Mouse (Mus musculus) heart, embryonic 15.5 days (tissue): ENCODE data around the gene Impg2. TPM values are rescaled to one million over a fixed set of nuclear protein-coding genes. Genes with fewer than 3 reads are reported as not detected.

Source experiments
- ATAC-seq: fragments of 200-750 bp; cut with Nextera tagmentation; replicated peaks from 2 replicates; pipeline ENCODE4 v1.8.0; 2017; ENCODE audit warnings: low read depth, moderate TSS enrichment; ENCODE audit not compliant: insufficient number of reproducible peaks, insufficient read depth, low FRiP score
- H3K27ac ChIP-seq: fragments of 300-500 bp; sonication (generic); 2 replicates; pipeline ENCODE4 v1.5.1; 2015; ENCODE audit warnings: mild to moderate bottlenecking, inconsistent platforms
- H3K27me3 ChIP-seq: fragments of 300-500 bp; sonication (generic); 2 replicates; pipeline ENCODE4 v1.6.1; 2015; ENCODE audit warnings: inconsistent platforms
- H3K36me3 ChIP-seq: fragments of 300-500 bp; sonication (generic); 2 replicates; pipeline ENCODE4 v1.6.1; 2015; ENCODE audit warnings: mild to moderate bottlenecking, inconsistent platforms
- H3K4me1 ChIP-seq: fragments of 300-500 bp; sonication (generic); replicated peaks from 2 replicates; pipeline ENCODE4 v1.6.1; 2015; ENCODE audit warnings: inconsistent platforms
- H3K4me2 ChIP-seq: fragments of 300-500 bp; sonication (generic); 2 replicates; pipeline ENCODE4 v1.6.1; 2015; ENCODE audit warnings: inconsistent platforms, mild to moderate bottlenecking, moderate library complexity
- H3K4me3 ChIP-seq: fragments of 300-500 bp; sonication (generic); 2 replicates; pipeline ENCODE4 v1.5.1; 2015; ENCODE audit warnings: mild to moderate bottlenecking, inconsistent platforms
- H3K9ac ChIP-seq: fragments of 300-500 bp; sonication (generic); 2 replicates; pipeline ENCODE4 v1.6.1; 2015; ENCODE audit warnings: mild to moderate bottlenecking, inconsistent platforms
- H3K9me3 ChIP-seq: fragments of 300-500 bp; sonication (generic); replicated peaks from 2 replicates; pipeline ENCODE4 v1.6.1; 2016; ENCODE audit warnings: inconsistent platforms
- WGBS: fragments of 180-500 bp; shearing (Covaris S2); methylation state at CpG from one replicate; pipeline ENCODE4 v1.1.7; 2015; ENCODE audit warnings: mixed read lengths; 5-methylcytosine and 5-hydroxymethylcytosine counted together
- polyA plus RNA-seq: library from polyadenylated mRNA; unstranded; fragments of >200 nt; fragmentation: Nextera tagmentation; extraction: Ambion mirVana; gene quantifications from 2 replicates; pipeline ENCODE4 v1.2.1, GENCODE M21; 2015

Gene Impg2
- polyA plus RNA-seq: 0.08 and 0.20 TPM in 2 replicates

DNA sequence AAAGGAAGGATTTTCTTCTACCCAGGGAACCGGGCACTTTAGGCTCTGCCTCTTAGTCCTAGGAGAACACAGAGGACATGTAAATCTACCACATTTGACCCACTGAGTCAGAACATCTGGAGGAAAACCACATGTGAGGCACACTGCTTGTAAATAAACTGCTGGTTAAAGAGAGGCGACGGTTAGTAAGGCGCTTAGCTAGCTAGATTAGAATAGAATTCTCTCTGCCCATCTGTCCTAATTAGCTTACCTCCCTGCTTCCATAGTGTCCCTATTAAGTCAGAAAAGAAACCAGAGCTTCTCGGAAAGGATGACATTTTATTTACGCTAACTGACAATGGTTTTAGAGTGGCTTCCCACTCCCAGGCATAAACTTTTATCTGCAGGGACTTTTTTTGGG lies at the start of gene Impg2:
TSS of gene Impg2 (plus strand) at position 263 of the 400 bp plus-strand sequence.
- H3K36me3 ChIP-seq: no peaks in the 10 kb centered on the region
- no peak within 1 kb of the TSS for H3K4me2 ChIP-seq
- H3K27me3 ChIP-seq: no peaks in the 10 kb centered on the region
- WGBS: 65% methylated on average over 6 of the region's 6 CpGs
- no peak within 1 kb of the TSS for H3K9ac ChIP-seq
- H3K4me3 ChIP-seq: no peak within 1 kb of the TSS
- H3K9me3 ChIP-seq: no peaks in the 10 kb centered on the region
- H3K27ac ChIP-seq: no peak within 1 kb of the TSS
- ATAC-seq: no peak
- H3K4me1 ChIP-seq: no peaks in the 10 kb centered on the region

DNA sequence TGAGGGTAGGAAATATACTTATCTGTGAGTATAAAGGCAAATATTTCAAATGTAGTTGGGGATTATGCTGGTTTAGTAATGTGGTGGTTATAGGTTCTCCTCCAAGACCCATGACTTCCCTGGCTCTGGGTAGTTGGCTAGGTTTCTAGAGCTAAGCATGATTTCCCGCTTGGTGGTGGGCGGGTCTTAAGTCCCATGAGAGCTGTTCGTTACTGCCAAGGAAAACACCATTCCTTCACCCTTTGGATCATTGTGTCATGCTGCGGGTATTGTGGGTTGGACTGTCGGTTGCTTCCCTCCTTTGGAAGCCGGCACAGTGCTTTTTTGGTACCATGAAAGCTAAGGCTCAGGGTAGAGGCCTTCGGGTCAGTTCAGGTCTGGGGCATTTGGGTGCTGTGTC lies 40.6 kb upstream of the Impg2 start:
- Histone ChIP-seq H3K9me3 (no peaks in the 10 kb centered on the region), H3K4me2 (no peak overlapping the region), H3K27ac (no peak overlapping the region), H3K27me3 (no peaks in the 10 kb centered on the region), H3K4me3 (no peak overlapping the region), H3K4me1 (no peaks in the 10 kb centered on the region), H3K9ac (no peak overlapping the region), H3K36me3 (peaks cover 3% of the 10 kb centered on the region; the same call in 1 of the 2 replicates)
- WGBS: 79% methylated on average over 7 of the region's 7 CpGs
- no peak for ATAC-seq

DNA sequence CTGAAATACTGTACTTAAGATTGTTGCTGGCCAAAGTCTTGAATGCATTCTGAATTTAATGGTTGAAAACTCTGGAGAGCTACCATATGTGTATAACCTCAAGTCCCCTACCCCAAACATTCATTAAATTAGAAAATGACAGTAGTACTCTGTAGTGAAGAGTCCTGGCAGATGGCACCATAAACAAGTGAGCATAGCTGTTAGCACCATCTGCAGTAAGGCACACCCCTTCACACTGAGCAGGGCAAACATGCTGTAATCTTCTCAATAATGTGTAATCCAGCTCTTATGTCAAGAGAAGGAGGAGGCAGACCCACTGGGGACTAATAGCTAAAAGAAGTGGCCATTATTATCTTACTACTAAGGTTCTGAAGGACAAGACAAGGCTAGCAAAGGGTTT lies 33.9 kb upstream of the Impg2 start:
- ATAC-seq: no peak
- Histone ChIP-seq H3K36me3 (peaks cover 25% of the 10 kb centered on the region), H3K9ac (no peak overlapping the region), H3K4me3 (no peak overlapping the region), H3K27me3 (no peaks in the 10 kb centered on the region), H3K9me3 (no peaks in the 10 kb centered on the region), H3K4me1 (no peaks in the 10 kb centered on the region), H3K27ac (no peak overlapping the region), H3K4me2 (no peak overlapping the region)

DNA sequence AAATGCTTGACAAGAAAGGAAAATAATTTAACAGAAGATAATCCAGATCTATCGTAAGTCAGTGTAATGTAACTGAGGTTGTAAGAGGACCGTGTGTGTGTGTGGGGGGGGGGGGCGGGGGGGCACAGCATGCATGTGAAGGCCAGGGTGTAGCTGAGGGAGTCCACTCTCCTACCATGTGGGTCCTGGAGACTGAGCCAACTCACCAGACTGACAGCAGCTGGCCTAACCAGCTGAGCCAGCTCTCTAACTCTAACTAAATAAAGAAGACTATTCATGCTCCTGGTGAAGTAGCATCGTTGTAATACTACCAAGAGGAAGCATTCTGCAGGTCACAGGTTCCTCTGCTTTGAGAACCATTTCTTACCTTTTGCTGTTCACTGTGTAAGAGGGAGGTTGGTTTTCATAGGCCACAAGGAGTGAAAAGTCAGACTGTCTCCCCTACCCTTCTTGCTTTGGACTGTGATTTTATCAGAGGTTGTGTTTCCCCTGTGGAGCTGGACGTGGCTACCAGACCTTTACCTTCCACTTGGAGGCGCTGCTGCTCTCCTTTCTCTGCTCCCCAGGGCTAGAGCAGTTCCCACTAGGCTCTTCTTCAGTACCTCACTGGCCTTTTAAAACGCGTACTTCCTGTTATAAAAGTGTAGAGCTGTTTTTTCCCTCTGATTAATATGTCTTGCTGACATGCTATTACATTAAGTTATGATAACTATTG lies 28.1 kb upstream of the Impg2 start:
- no peak overlapping the region for H3K4me3 ChIP-seq
- WGBS: 68% methylated on average over 8 of the region's 8 CpGs

DNA sequence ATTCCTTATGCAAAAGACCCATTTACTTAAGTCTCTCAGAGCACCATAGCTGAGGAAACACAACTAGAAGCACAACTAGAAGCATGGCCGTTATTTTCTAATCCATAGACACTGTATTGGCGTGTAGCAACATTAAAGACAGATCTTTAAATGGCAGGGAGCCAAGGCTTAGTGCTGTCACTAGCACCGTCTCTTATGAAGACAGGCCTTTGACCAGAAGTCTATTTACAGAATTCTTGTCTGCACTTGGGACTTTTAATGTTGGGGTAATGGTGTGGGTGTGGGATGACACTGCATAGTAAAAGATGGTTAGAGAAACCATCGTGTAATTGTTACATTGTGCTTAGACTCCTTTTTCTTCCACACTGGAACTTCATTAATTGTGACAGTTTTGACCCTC lies 17.2 kb upstream of the Impg2 start:
- no peak for ATAC-seq
- WGBS: 50% methylated on average over 4 of the region's 4 CpGs
- 0 out of 2 replicates have a peak, but pooled peaks cover 3% of the 10 kb centered on the region for H3K4me1 ChIP-seq
- no peak overlapping the region for H3K27ac ChIP-seq
- no peaks in the 10 kb centered on the region for H3K27me3 ChIP-seq
- no peak overlapping the region for H3K4me2 ChIP-seq
- H3K9ac ChIP-seq: no peak overlapping the region
- H3K4me3 ChIP-seq: no peak overlapping the region
- peaks cover 28% of the 10 kb centered on the region for H3K36me3 ChIP-seq
- no peaks in the 10 kb centered on the region for H3K9me3 ChIP-seq

More for the DNA sequence above, 28.1 kb upstream of the Impg2 start:
- Histone ChIP-seq H3K4me2 (no peak overlapping the region), H3K27ac (no peak overlapping the region), H3K9me3 (no peaks in the 10 kb centered on the region), H3K36me3 (peaks cover 17% of the 10 kb centered on the region), H3K27me3 (no peaks in the 10 kb centered on the region), H3K9ac (no peak overlapping the region), H3K4me1 (no peaks in the 10 kb centered on the region)
- no peak for ATAC-seq

DNA sequence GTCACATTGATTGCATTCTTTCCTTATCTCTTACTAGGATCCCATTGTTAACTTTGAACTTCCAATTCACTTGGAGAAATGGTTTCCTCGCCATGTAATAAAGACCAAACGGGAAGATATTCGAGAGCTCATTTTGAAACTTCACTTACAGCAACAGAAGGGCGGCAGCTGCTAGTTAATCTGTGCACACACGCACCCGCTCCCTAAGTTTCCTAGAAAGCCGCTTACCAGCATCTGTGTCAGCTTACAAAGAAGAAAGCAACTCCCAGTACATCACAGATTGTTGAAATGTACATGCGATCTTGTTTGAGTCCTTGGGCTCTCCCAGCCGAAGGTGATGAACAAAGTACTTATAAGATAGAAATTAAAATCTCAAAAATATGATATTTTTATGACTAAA lies 15.9 kb upstream of the Impg2 start:
- Histone ChIP-seq H3K9ac (no peak overlapping the region), H3K9me3 (no peaks in the 10 kb centered on the region), H3K27ac (no peak overlapping the region), H3K36me3 (peaks cover 27% of the 10 kb centered on the region), H3K4me2 (no peak overlapping the region), H3K27me3 (no peaks in the 10 kb centered on the region), H3K4me3 (no peak overlapping the region), H3K4me1 (0 out of 2 replicates have a peak, but pooled peaks cover 3% of the 10 kb centered on the region)
- WGBS: 86% methylated on average over 9 of the region's 9 CpGs
- ATAC-seq: no peak

DNA sequence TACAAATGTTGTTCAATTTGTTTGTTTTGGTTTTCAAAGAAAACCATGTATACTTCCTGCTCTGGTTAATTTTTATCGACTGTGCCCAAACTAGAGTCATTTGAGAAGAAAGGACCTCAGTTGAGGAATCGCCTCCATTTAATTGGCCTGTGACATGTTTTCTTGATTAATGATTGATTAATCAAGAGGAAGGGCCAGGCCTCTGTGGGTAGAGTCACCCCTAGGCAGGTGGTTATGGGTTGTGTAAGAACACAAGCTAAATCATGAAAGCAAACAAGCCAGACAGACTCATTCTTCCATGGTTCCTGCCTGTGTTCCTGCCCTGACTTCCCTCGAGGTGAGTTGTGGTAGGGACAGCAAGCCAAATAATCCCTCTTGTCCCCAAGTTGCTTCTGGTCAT lies 8.6 kb downstream of the Impg2 start:
- Histone ChIP-seq H3K27me3 (no peaks in the 10 kb centered on the region), H3K36me3 (no peaks in the 10 kb centered on the region), H3K27ac (no peak overlapping the region), H3K4me3 (no peak overlapping the region), H3K9me3 (no peaks in the 10 kb centered on the region), H3K4me1 (no peaks in the 10 kb centered on the region), H3K4me2 (no peak overlapping the region), H3K9ac (no peak overlapping the region)
- WGBS: 71% methylated on average over 3 of the region's 3 CpGs
- ATAC-seq: no peak

DNA sequence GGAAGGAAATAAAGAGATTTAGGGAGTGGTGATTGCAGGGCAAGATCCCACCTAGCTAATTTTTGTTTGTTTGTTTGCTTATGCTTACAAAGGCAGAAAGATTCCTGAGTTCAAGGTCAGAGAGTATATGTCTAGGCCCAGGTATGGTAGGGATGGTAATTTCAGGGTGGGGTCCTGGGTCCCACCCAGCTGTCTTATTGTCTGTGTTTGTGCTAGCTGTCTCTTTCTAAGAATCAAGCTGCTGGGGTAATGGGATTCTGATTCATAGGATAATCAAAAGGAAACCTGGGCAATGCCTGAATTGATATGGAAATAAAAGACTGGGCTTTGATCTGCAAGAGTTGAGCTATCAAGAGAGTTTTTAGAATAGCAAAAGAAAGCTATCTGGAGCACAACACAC lies 23.6 kb downstream of the Impg2 start:
- no peak for ATAC-seq
- Histone ChIP-seq H3K27ac (no peak overlapping the region), H3K4me2 (no peak overlapping the region), H3K4me3 (no peak overlapping the region), H3K4me1 (no peaks in the 10 kb centered on the region), H3K27me3 (no peaks in the 10 kb centered on the region), H3K9me3 (no peaks in the 10 kb centered on the region), H3K36me3 (no peaks in the 10 kb centered on the region), H3K9ac (no peak overlapping the region)

DNA sequence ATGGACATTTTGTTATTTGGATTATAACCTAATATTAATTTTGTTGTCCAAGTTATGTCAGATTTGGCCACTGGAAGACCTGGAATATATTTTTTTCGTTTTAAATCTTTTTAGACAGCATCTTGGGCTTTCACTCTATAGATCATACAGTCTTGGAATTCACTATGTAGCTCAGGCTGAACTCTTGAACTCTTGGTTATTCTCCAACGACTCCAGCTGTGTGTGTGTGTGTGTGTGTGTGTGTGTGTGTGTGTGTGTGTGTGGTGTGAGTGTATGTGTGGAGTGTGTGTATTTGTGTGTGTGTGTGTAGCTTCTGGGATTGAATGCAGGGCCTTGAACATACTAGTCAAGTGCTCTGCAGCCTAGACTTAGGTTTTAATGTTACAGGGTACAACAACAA lies 25.3 kb downstream of the Impg2 start:
- H3K4me3 ChIP-seq: no peak overlapping the region
- no peak overlapping the region for H3K9ac ChIP-seq
- H3K9me3 ChIP-seq: no peaks in the 10 kb centered on the region
- WGBS: 43% methylated on average over 2 of the region's 2 CpGs
- ATAC-seq: no peak
- no peak overlapping the region for H3K4me2 ChIP-seq
- H3K27me3 ChIP-seq: no peaks in the 10 kb centered on the region
- H3K27ac ChIP-seq: no peak overlapping the region
- no peaks in the 10 kb centered on the region for H3K36me3 ChIP-seq
- no peaks in the 10 kb centered on the region for H3K4me1 ChIP-seq

DNA sequence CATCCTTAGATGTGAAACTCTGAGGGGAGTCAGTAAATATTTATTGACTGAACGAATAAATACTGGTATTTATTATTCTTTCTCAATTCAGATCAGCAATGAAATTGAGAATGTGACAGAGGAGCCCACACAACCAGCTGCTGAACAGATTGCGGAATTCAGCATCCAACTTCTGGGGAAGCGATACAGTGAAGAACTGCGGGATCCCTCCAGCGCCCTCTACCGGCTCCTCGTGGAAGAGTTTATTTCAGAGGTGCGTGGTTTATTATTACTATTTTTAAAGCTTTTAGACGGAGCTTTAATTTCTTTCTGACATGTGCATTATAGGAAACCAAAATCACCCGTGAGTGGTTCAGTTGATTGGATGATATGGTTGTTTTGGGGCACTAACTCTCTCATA lies 27.2 kb downstream of the Impg2 start:
- H3K27me3 ChIP-seq: no peaks in the 10 kb centered on the region
- H3K9ac ChIP-seq: no peak overlapping the region
- no peaks in the 10 kb centered on the region for H3K9me3 ChIP-seq
- no peak overlapping the region for H3K4me3 ChIP-seq
- no peak overlapping the region for H3K4me2 ChIP-seq
- H3K4me1 ChIP-seq: no peaks in the 10 kb centered on the region
- H3K36me3 ChIP-seq: no peaks in the 10 kb centered on the region
- no peak overlapping the region for H3K27ac ChIP-seq
- no peak for ATAC-seq
- WGBS: 48% methylated on average over 10 of the region's 10 CpGs

DNA sequence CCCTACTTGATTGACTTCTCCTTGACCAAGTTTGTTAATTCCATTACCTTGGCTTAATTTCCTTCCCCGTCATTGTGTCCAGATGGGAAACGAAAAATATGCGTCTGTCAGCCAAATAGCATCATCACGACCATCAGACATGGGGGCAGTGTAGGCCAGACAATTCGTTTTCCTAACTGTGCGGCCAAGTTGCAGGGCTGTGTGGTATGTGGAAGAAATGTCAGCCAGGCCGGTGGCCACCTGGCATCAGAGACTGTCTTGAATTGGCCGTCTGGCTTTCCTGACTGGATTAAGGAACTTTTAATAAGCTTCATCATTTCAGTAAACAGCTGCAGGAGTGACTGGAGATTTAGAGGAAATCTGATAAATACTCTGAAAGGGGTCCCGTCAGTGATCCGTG lies 28.6 kb downstream of the Impg2 start:
- H3K36me3 ChIP-seq: no peaks in the 10 kb centered on the region
- H3K9me3 ChIP-seq: no peaks in the 10 kb centered on the region
- H3K9ac ChIP-seq: no peak overlapping the region
- no peak overlapping the region for H3K4me3 ChIP-seq
- H3K27ac ChIP-seq: no peak overlapping the region
- no peaks in the 10 kb centered on the region for H3K4me1 ChIP-seq
- WGBS: 72% methylated on average over 10 of the region's 10 CpGs
- no peak overlapping the region for H3K4me2 ChIP-seq
- H3K27me3 ChIP-seq: no peaks in the 10 kb centered on the region
- no peak for ATAC-seq

DNA sequence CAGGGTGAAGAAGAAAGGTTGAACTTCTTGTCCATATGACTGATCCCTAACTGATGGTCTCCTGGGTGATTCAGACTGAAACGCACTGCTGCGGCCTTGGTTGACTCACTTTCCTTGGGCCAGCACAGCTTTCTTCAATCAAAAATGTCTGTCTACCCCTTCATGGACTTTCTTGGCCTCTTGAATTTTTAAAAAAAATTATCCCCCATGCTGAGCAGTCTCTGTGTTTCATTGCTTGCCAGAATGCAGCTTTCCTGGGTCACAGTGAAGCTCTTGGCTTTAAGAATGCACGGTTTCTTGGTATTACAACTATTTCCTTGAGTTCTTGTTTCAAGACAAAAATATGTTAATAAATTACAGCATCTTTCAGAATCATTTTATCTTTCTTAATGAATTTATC lies 41.9 kb downstream of the Impg2 start:
- Histone ChIP-seq H3K4me3 (no peak overlapping the region), H3K27me3 (no peaks in the 10 kb centered on the region), H3K4me2 (no peak overlapping the region), H3K27ac (no peak overlapping the region), H3K9ac (no peak overlapping the region), H3K4me1 (no peaks in the 10 kb centered on the region), H3K36me3 (no peaks in the 10 kb centered on the region), H3K9me3 (no peaks in the 10 kb centered on the region)
- no peak for ATAC-seq
- WGBS: 84% methylated on average over 3 of the region's 3 CpGs
